Mouse (Mus musculus) small intestine, adult 2 months (tissue): ENCODE data around the gene Slc28a1. TPM values are rescaled to one million over a fixed set of nuclear protein-coding genes. Genes with fewer than 3 reads are reported as not detected.
"Not testable (repeated sequence)": the region's sequence is repeated elsewhere in the genome, so short reads cannot be mapped to it uniquely, and the experiment has no call there.

Experiments
- H3K27ac ChIP-seq: fragments of 200-500 bp; 2 replicates; pipeline ENCODE4 v1.5.1; 2012; ENCODE audit warnings: low read depth, low read length, control low read depth, inconsistent platforms; ENCODE audit not compliant: insufficient read depth
- H3K27me3 ChIP-seq: fragments of 200-500 bp; 2 replicates; pipeline ENCODE4 v1.6.1; 2012; ENCODE audit warnings: mild to moderate bottlenecking, moderate library complexity, low read length, inconsistent platforms; ENCODE audit not compliant: control insufficient read depth, insufficient read depth
- H3K36me3 ChIP-seq: fragments of 200-500 bp; 2 replicates; pipeline ENCODE4 v1.6.1; 2012; ENCODE audit warnings: mild to moderate bottlenecking, low read length, control low read depth, inconsistent platforms; ENCODE audit not compliant: control insufficient read depth, insufficient read depth
- H3K4me1 ChIP-seq: fragments of 200-500 bp; 2 replicates; pipeline ENCODE4 v1.6.1; 2012; ENCODE audit warnings: low read length, inconsistent platforms, mixed read lengths; ENCODE audit not compliant: control insufficient read depth, insufficient read depth, insufficient read length
- H3K4me3 ChIP-seq: fragments of 200-500 bp; 2 replicates; pipeline ENCODE4 v1.5.1; 2012; ENCODE audit warnings: low read depth, mild to moderate bottlenecking, control low read depth, inconsistent platforms, low read length, moderate library complexity
- CTCF ChIP-seq: fragments of 200-500 bp; IDR thresholded peaks from 2 replicates; pipeline ENCODE4 v1.5.1; 2012; ENCODE audit warnings: low read depth, mild to moderate bottlenecking, control low read depth, inconsistent platforms, low read length, moderate library complexity, mixed read lengths; ENCODE audit not compliant: insufficient replicate concordance, insufficient read length; ENCODE audit errors: extremely low read depth
- POLR2A ChIP-seq: fragments of 200-500 bp; IDR thresholded peaks from 2 replicates; pipeline ENCODE4 v1.6.1; 2012; ENCODE audit warnings: low read depth, mild to moderate bottlenecking, control low read depth, inconsistent platforms, low read length, moderate library complexity
- WGBS: fragments of 180-500 bp; shearing (Covaris S2); methylation state at CpG from one replicate; pipeline ENCODE4 v1.1.7; 2018; 5-methylcytosine and 5-hydroxymethylcytosine counted together
- polyA plus RNA-seq: library from polyadenylated mRNA; depleted of rRNA; stranded (reverse); fragments of >200 nt; gene quantifications from 2 replicates; pipeline ENCODE4 v1.2.3, GENCODE M21; 2012

Gene Slc28a1
- polyA plus RNA-seq, 1 experiment = 94.4 TPM

DNA sequence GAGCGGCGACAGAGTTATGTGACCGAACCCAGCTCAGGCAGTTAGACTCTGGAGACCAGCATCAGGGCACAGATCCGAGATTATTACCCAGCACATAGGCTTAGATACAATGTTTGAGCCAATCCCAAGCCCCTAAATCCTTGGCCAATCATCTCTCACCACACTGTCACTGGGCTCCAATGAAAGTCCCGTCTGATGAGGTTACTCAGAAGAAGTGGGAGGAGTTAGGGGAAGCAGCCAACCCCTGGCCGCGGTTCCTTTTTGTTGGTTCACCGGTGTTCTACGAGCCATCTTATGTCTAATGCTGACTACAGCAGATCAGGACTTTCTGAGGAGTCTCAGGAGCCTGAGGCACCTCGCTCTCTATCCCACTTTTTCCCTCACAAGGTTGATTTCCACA lies 37.7 kb downstream of the Slc28a1 start:
- TF ChIP-seq CTCF (no peak), POLR2A (no peak)
- WGBS = 92% methylated on average over 10 of the region's 10 CpGs
- Histone ChIP-seq H3K36me3 (no peaks in the 10 kb centered on the region), H3K27ac (no peak overlapping the region), H3K4me3 (no peak overlapping the region), H3K27me3 (no peaks in the 10 kb centered on the region), H3K4me1 (no peaks in the 10 kb centered on the region)

- 72% methylated on average over 7 of the region's 7 CpGs for WGBS
- TF ChIP-seq POLR2A (no peak), CTCF (no peak)
- no peaks in the 10 kb centered on the region for H3K36me3 ChIP-seq
Measured at GRCm38 (mm10) chr7:81152826-81153225, 38.2 kb downstream of the Slc28a1 start.

DNA sequence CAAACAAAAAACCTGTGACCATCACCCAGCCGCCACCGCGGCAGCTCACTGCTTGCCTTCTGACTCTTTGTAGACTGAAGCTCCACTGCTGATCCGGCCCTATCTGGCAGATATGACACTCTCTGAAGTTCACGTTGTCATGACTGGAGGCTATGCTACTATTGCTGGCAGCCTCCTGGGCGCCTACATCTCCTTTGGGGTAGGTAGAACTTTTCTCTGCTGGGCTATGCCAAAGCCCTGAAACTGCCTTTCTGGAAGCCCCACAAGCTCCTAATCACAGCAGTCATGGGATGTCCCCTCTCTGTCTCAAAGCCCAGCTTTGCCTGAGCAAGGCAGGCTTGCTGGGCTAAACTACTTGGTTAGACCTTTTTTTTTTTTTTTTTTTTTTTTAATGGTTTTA lies 38.7 kb downstream of the Slc28a1 start:
- Histone ChIP-seq H3K27me3 (no peaks in the 10 kb centered on the region), H3K4me3 (no peak overlapping the region), H3K4me1 (no peaks in the 10 kb centered on the region), H3K36me3 (no peaks in the 10 kb centered on the region), H3K27ac (no peak overlapping the region)
- TF ChIP-seq CTCF (no peak), POLR2A (no peak)
- WGBS = 83% methylated on average over 6 of the region's 6 CpGs

More at GRCm38 (mm10) chr7:81152826-81153225, 38.2 kb downstream of the Slc28a1 start:
- Histone ChIP-seq H3K4me3 (no peak overlapping the region), H3K27ac (no peak overlapping the region), H3K4me1 (no peaks in the 10 kb centered on the region), H3K27me3 (no peaks in the 10 kb centered on the region)

- H3K4me1 ChIP-seq, H3K4me3 ChIP-seq, H3K27ac ChIP-seq, H3K36me3 ChIP-seq, H3K27me3 ChIP-seq: not testable (repeated sequence)
Measured at GRCm38 (mm10) chr7:81154244-81154643, 39.6 kb downstream of the Slc28a1 start.

- TF ChIP-seq CTCF (peak; percentile 98), POLR2A (peak; percentile 25; the same call in 1 of the 2 replicates)
- 1% methylated on average over 3 of the region's 3 CpGs for whole genome bisulfite sequencing
- no peaks in the 10 kb centered on the region for H3K36me3 ChIP-seq
Measured at GRCm38 (mm10) chr7:81154960-81155359, 40.4 kb downstream of the Slc28a1 start.

GRCm38 (mm10) chr7:81158933-81159332 lies 44.3 kb downstream of the Slc28a1 start:
- Histone ChIP-seq H3K4me3 (no peak overlapping the region), H3K27ac (no peak overlapping the region), H3K27me3 (no peaks in the 10 kb centered on the region), H3K4me1 (no peaks in the 10 kb centered on the region), H3K36me3 (no peaks in the 10 kb centered on the region)
- 39% methylated on average over 7 of the region's 7 CpGs for WGBS
- TF ChIP-seq CTCF (no peak), POLR2A (no peak)

More at GRCm38 (mm10) chr7:81154960-81155359, 40.4 kb downstream of the Slc28a1 start:
- H3K4me3 ChIP-seq = no peak overlapping the region
- no peaks in the 10 kb centered on the region for H3K4me1 ChIP-seq
- no peak overlapping the region for H3K27ac ChIP-seq
- H3K27me3 ChIP-seq = no peaks in the 10 kb centered on the region

DNA sequence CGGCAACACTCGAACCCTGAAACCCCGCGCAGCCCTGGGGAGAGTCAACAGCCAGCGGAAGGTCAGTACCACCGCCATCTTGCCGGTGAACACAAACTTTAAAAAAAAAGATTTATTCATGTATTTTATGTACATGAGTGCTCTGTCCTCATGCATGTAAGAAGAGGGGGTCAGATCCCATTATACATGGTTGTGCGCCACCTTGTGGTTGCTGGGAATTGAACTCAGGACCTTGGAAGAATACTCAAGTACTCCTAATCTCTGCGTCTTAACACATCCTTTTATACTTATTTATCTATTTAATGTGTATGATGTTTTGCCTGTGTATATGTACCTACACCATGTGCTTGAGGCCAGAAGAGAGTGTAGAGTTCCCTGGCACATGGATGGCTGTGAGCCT lies 47.1 kb downstream of the Slc28a1 start:
- 74% methylated on average over 9 of the region's 9 CpGs for WGBS
- H3K36me3 ChIP-seq = no peaks in the 10 kb centered on the region
- TF ChIP-seq POLR2A = no peak
- TF ChIP-seq CTCF = no peak
- H3K27me3 ChIP-seq = no peaks in the 10 kb centered on the region
- no peak overlapping the region for H3K4me3 ChIP-seq
- H3K4me1 ChIP-seq = no peaks in the 10 kb centered on the region
- H3K27ac ChIP-seq = no peak overlapping the region

- Histone ChIP-seq H3K27me3 (no peaks in the 10 kb centered on the region), H3K4me3 (no peak overlapping the region), H3K4me1 (no peaks in the 10 kb centered on the region), H3K36me3 (no peaks in the 10 kb centered on the region), H3K27ac (no peak overlapping the region)
- 26% methylated on average over 4 of the region's 4 CpGs for WGBS
- peak; percentile 72; the same call in 1 of the 2 replicates for TF ChIP-seq CTCF
- TF ChIP-seq POLR2A = no peak
Measured at GRCm38 (mm10) chr7:81162345-81162744, 47.7 kb downstream of the Slc28a1 start.
